Mouse (Mus musculus) neural tube, embryonic 11.5 days (tissue): ENCODE data around the gene Prdm10. TPM values are rescaled to one million over a fixed set of nuclear protein-coding genes. Genes with fewer than 3 reads are reported as not detected.

Experiments used
- ATAC-seq: fragments of 200-750 bp; cut with Nextera tagmentation; 2 replicates; pipeline ENCODE4 v1.8.0; 2017; ENCODE audit warnings: moderate number of reproducible peaks, mild to moderate bottlenecking, moderate TSS enrichment, moderate library complexity; ENCODE audit not compliant: insufficient read depth, low FRiP score, low TSS enrichment
- DNase-seq: peaks from one replicate; pipeline ENCODE4 v3.0.0-alpha.2; 2015; ENCODE audit warnings: low spot score
- H3K27ac ChIP-seq: fragments of 300-500 bp; sonication (generic); 2 replicates; pipeline ENCODE4 v1.5.1; 2014; ENCODE audit warnings: low read depth, mild to moderate bottlenecking, low read length
- H3K27me3 ChIP-seq: fragments of 300-500 bp; sonication (generic); 2 replicates; pipeline ENCODE4 v1.6.1; 2014; ENCODE audit warnings: mild to moderate bottlenecking, low read length, mixed read lengths; ENCODE audit not compliant: control insufficient read depth, insufficient read depth
- H3K36me3 ChIP-seq: fragments of 300-500 bp; sonication (generic); 2 replicates; pipeline ENCODE4 v1.6.1; 2014; ENCODE audit warnings: mild to moderate bottlenecking, low read length, moderate library complexity, mixed read lengths; ENCODE audit not compliant: control insufficient read depth, insufficient read depth
- H3K4me1 ChIP-seq: fragments of 300-500 bp; sonication (generic); 2 replicates; pipeline ENCODE4 v1.6.1; 2014; ENCODE audit warnings: low read length, mixed read lengths; ENCODE audit not compliant: control insufficient read depth, insufficient read depth
- H3K4me2 ChIP-seq: fragments of 300-500 bp; sonication (generic); 2 replicates; pipeline ENCODE4 v1.6.1; 2014; ENCODE audit warnings: low read depth, mild to moderate bottlenecking, moderate library complexity
- H3K4me3 ChIP-seq: fragments of 300-500 bp; sonication (generic); 2 replicates; pipeline ENCODE4 v1.5.1; 2014; ENCODE audit warnings: low read depth, low read length
- H3K9ac ChIP-seq: fragments of 300-500 bp; sonication (generic); 2 replicates; pipeline ENCODE4 v1.6.1; 2014; ENCODE audit warnings: mild to moderate bottlenecking, low read length
- H3K9me3 ChIP-seq: fragments of 300-500 bp; sonication (generic); 2 replicates; pipeline ENCODE4 v1.6.1; 2016; ENCODE audit warnings: low read length; ENCODE audit not compliant: control insufficient read depth
- WGBS: fragments of 180-500 bp; shearing (Covaris S2); extraction: QIAGEN DNeasy Blood & Tissue Kit; methylation state at CpG from one replicate; pipeline ENCODE4 v1.1.7; 2014; 5-methylcytosine and 5-hydroxymethylcytosine counted together
- polyA plus RNA-seq: library from polyadenylated mRNA; unstranded; fragments of >200 nt; fragmentation: Nextera tagmentation; extraction: Ambion mirVana; gene quantifications from 2 replicates; pipeline ENCODE4 v1.2.1, GENCODE M21; 2014

Gene Prdm10
- 7.6 and 9.2 TPM in 2 replicates for polyA plus RNA-seq

- WGBS, result under 1% methylated on average over 41 of the region's 45 CpGs
These were observed at the start of gene Prdm10 for GRCm38 (mm10) chr9:31280366-31281010. Prdm10 (plus strand) TSS chr9:31280538.

GRCm38 (mm10) chr9:31235030-31235429 lies 45.3 kb upstream of the Prdm10 start:
- Histone ChIP-seq H3K36me3 (no peaks in the 10 kb centered on the region), H3K9me3 (no peaks in the 10 kb centered on the region), H3K4me1 (no peaks in the 10 kb centered on the region), H3K27ac (no peak overlapping the region), H3K27me3 (no peaks in the 10 kb centered on the region), H3K4me3 (no peak overlapping the region), H3K4me2 (no peak overlapping the region), H3K9ac (no peak overlapping the region)
- ATAC-seq (no peak), DNase-seq (no peak)
- 76% methylated on average over 4 of the region's 4 CpGs for WGBS

More at GRCm38 (mm10) chr9:31280366-31281010, at the start of gene Prdm10:
- peak; percentile 90 for ATAC-seq
- Histone ChIP-seq H3K4me1 (peaks cover 18% of the 10 kb centered on the region), H3K27me3 (no peaks in the 10 kb centered on the region), H3K9me3 (no peaks in the 10 kb centered on the region), H3K4me3 (peak within 1 kb of the TSS; percentile 88), H3K27ac (peak within 1 kb of the TSS; percentile 100), H3K36me3 (no peaks in the 10 kb centered on the region), H3K9ac (peak within 1 kb of the TSS; percentile 98), H3K4me2 (peak within 1 kb of the TSS; percentile 69)
- DNase-seq, result peak; percentile 96

DNA sequence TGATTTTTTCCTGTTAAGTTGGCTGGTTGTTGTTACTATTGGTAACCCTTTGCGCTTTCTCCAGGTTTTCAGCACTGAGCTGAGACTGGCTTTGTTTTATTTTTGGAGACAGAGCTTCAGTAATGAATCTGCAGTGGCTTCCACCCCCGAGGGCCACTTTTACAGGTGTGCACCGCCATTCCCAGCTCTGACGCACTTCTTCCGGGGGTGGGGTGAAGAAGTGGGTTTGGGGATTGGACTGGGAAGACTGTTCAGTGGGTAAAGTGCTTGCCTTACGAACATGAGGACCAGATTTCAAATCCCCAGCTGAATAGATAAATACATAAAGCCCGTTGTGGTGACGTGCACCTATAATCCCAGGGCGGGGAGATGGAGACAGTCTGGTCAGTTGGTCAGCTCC lies 44.8 kb upstream of the Prdm10 start:
- no peak overlapping the region for H3K27ac ChIP-seq
- H3K27me3 ChIP-seq, result no peaks in the 10 kb centered on the region
- no peaks in the 10 kb centered on the region for H3K4me1 ChIP-seq
- no peak overlapping the region for H3K4me3 ChIP-seq
- no peaks in the 10 kb centered on the region for H3K9me3 ChIP-seq
- ATAC-seq (no peak), DNase-seq (no peak)
- H3K36me3 ChIP-seq, result no peaks in the 10 kb centered on the region
- H3K4me2 ChIP-seq, result no peak overlapping the region
- WGBS, result 89% methylated on average over 9 of the region's 9 CpGs
- no peak overlapping the region for H3K9ac ChIP-seq

DNA sequence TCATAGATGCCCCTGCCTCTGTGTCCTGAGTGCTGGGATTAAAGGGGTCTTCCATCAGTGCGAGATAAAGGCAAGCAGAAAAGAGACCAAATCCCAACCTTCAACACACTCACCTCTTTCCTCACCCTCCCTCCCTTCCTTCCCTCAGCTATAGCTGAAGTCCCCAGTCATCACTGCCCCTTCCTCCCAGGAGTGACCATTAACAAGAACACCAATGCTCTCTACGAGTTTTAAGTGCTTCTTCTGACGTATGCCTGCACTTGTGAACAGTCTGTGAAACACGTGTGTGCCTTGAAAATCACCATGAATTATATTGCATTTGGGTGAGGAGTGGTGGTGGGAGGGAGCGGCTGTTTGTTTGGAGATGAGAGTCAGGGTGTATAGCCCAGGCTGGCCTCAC lies 44.3 kb upstream of the Prdm10 start:
- ATAC-seq, result no peak
- Histone ChIP-seq H3K27ac (no peak overlapping the region), H3K4me2 (no peak overlapping the region), H3K36me3 (no peaks in the 10 kb centered on the region), H3K4me1 (no peaks in the 10 kb centered on the region), H3K9me3 (no peaks in the 10 kb centered on the region), H3K9ac (no peak overlapping the region), H3K4me3 (no peak overlapping the region), H3K27me3 (no peaks in the 10 kb centered on the region)
- WGBS, result 76% methylated on average over 5 of the region's 5 CpGs
- DNase-seq, result no peak

GRCm38 (mm10) chr9:31238526-31238925 lies 41.8 kb upstream of the Prdm10 start:
- Histone ChIP-seq H3K27me3 (no peaks in the 10 kb centered on the region), H3K4me2 (no peak overlapping the region), H3K9me3 (no peaks in the 10 kb centered on the region), H3K36me3 (no peaks in the 10 kb centered on the region), H3K27ac (no peak overlapping the region), H3K9ac (no peak overlapping the region), H3K4me3 (no peak overlapping the region), H3K4me1 (no peaks in the 10 kb centered on the region)
- ATAC-seq (no peak), DNase-seq (no peak)
- 84% methylated on average over 2 of the region's 2 CpGs for WGBS

DNA sequence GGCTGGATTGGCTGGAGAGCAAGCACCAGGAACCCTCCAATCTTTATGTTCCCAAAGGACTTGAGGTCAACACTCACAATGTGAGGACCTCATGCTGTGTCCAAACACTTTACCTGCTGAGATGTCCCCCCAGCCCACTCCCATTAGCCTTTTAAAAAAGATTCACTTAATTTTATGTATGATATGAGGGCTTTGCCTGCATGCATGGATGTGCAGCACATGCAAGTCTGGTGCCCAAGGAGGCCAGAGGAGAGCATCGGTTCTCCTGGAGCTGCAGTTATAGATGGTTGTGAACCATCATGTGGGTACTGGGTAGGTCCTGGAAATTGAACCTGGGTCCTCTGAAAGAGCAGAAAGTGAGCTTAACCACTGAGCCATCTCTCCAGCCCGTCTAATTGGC lies 40.8 kb upstream of the Prdm10 start:
- no peaks in the 10 kb centered on the region for H3K9me3 ChIP-seq
- H3K9ac ChIP-seq, result no peak overlapping the region
- no peak overlapping the region for H3K27ac ChIP-seq
- no peaks in the 10 kb centered on the region for H3K4me1 ChIP-seq
- ATAC-seq, result no peak
- no peak overlapping the region for H3K4me3 ChIP-seq
- WGBS, result 89% methylated on average over 2 of the region's 2 CpGs
- DNase-seq, result no peak
- no peaks in the 10 kb centered on the region for H3K36me3 ChIP-seq
- no peak overlapping the region for H3K4me2 ChIP-seq
- H3K27me3 ChIP-seq, result no peaks in the 10 kb centered on the region

DNA sequence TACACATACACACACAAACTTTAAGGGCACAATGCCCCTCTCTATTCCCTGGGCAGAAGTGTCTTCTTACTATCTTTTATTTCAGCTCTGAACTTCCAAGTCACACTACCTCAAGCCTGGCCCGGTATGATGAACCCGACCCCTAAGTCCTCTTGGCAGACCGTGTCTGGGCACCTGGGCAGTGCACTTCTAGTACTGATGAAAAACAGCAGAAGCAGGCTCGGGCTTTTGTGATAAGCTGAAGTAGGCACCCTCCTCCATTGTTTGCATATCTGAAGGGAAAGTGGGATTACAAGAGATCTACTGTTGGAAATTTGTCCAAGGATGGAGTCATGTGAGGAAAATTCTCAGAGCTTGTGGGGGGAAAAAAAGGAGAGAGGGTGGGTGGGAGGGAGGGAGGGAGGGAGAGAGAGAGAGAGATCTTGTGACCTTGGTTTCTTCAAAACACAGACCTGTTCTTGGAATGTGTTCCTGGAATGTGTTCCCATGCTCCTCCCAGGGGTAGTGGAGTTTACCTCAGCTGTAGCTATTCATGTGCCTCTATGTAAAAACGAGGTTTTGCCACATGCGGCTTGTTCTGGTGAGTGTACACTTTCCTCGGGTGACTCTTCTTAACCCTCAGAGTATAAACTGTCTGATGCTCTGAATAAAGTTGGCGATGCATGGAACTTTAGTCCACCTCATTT lies 39.7 kb upstream of the Prdm10 start:
- Histone ChIP-seq H3K9me3 (no peaks in the 10 kb centered on the region), H3K27me3 (no peaks in the 10 kb centered on the region), H3K4me1 (no peaks in the 10 kb centered on the region), H3K36me3 (no peaks in the 10 kb centered on the region), H3K27ac (no peak overlapping the region), H3K4me3 (no peak overlapping the region), H3K9ac (no peak overlapping the region), H3K4me2 (no peak overlapping the region)
- 89% methylated on average over 8 of the region's 8 CpGs for WGBS
- DNase-seq, result no peak
- ATAC-seq, result no peak

DNA sequence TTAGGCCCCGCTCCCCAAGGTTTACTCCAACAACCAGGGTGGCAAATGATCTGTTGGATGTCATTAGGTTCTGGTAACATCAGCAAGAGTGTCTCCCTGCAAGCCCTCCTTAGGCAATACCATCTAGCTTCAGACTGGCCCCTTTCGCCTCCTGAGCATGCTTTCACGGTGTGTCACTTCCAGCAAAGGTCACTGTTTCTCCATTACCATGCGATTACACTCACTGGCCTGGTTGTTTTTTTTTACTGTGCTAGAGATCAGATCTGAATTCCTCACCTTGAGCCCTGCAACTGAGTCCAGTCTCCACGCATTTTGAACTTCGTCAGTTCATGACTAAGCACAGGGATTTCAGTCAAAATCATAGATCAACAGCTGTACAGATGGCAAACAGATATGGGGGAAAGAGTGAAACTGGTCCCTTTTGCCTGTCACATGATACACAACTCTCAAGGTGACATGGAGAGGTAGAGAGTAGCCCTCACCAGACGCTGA lies 39.1 kb upstream of the Prdm10 start:
- ATAC-seq, result no peak
- H3K4me1 ChIP-seq, result no peaks in the 10 kb centered on the region
- no peak for DNase-seq
- no peak overlapping the region for H3K9ac ChIP-seq
- no peak overlapping the region for H3K27ac ChIP-seq
- WGBS, result 91% methylated on average over 7 of the region's 7 CpGs
- H3K4me3 ChIP-seq, result no peak overlapping the region
- H3K36me3 ChIP-seq, result no peaks in the 10 kb centered on the region
- no peak overlapping the region for H3K4me2 ChIP-seq
- H3K27me3 ChIP-seq, result no peaks in the 10 kb centered on the region
- H3K9me3 ChIP-seq, result no peaks in the 10 kb centered on the region
